Mouse (Mus musculus) cortical plate, adult 2 months (tissue): Measurements from ENCODE around the gene Msh3. TPM values are rescaled to one million over a fixed set of nuclear protein-coding genes. Genes with fewer than 3 reads are reported as not detected.
A peak's percentile ranks its signal among the peaks of the same experiment; 100 is the strongest.

ENCODE experiments used
- H3K27ac ChIP-seq: fragments of 200-500 bp; 2 replicates; pipeline ENCODE4 v1.5.1; 2012; ENCODE audit warnings: low read length, control low read depth, inconsistent platforms; ENCODE audit not compliant: insufficient read depth
- H3K4me1 ChIP-seq: fragments of 200-500 bp; 2 replicates; pipeline ENCODE4 v1.6.1; 2011; ENCODE audit warnings: low read length; ENCODE audit not compliant: control insufficient read depth, insufficient read depth
- H3K4me3 ChIP-seq: fragments of 200-500 bp; 2 replicates; pipeline ENCODE4 v1.5.1; 2011; ENCODE audit warnings: mild to moderate bottlenecking, low read length, control low read depth; ENCODE audit not compliant: insufficient read depth
- CTCF ChIP-seq: fragments of 200-500 bp; IDR thresholded peaks from 2 replicates; pipeline ENCODE4 v1.5.1; 2011; ENCODE audit warnings: mild to moderate bottlenecking, control low read depth, low read length; ENCODE audit not compliant: insufficient read depth; ENCODE audit errors: extremely low read depth
- POLR2A ChIP-seq: fragments of 200-500 bp; IDR thresholded peaks from 2 replicates; pipeline ENCODE4 v1.6.1; 2011; ENCODE audit warnings: mild to moderate bottlenecking, low read length, control low read depth; ENCODE audit not compliant: insufficient read depth; ENCODE audit errors: extremely low read depth
- polyA plus RNA-seq: library from polyadenylated mRNA; depleted of rRNA; stranded (reverse); fragments of >200 nt; gene quantifications from 2 replicates; pipeline ENCODE4 v1.2.3, GENCODE M21; 2012

Msh3 gene
- polyA plus RNA-seq, 1 experiment, result 20.8 TPM

- no peak for TF ChIP-seq CTCF
- no peak for TF ChIP-seq POLR2A
- Histone ChIP-seq H3K4me1 (no peaks in the 10 kb centered on the region), H3K4me3 (no peak overlapping the region), H3K27ac (no peak overlapping the region)
Measured at GRCm38 (mm10) chr13:92301754-92302153, 53.0 kb downstream of the Msh3 start.

DNA sequence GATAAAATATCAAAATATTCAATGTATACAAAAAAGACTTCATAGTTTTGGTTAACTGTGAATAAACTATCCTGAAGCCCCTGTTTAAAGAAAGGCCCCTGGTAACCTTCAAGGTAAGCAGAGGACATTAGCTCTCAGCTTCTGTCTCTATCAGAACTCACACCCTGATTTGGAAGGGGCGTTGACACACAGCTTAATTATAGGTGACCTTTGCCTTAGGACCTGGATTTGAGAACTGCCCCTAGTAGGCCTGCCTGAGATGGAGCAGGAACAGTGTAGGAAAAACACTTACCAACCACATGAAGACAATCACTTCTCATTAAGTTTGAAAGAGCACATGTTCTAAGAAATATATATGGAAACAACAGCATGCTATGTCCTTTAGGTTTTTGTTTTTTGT lies 55.3 kb downstream of the Msh3 start:
- no peak overlapping the region for H3K27ac ChIP-seq
- no peak overlapping the region for H3K4me3 ChIP-seq
- TF ChIP-seq CTCF, result no peak
- no peak for TF ChIP-seq POLR2A
- no peaks in the 10 kb centered on the region for H3K4me1 ChIP-seq

GRCm38 (mm10) chr13:92297021-92297420 lies 57.8 kb downstream of the Msh3 start:
- TF ChIP-seq CTCF, result no peak
- TF ChIP-seq POLR2A, result no peak
- no peak overlapping the region for H3K4me3 ChIP-seq
- H3K27ac ChIP-seq, result no peak overlapping the region
- no peaks in the 10 kb centered on the region for H3K4me1 ChIP-seq

DNA sequence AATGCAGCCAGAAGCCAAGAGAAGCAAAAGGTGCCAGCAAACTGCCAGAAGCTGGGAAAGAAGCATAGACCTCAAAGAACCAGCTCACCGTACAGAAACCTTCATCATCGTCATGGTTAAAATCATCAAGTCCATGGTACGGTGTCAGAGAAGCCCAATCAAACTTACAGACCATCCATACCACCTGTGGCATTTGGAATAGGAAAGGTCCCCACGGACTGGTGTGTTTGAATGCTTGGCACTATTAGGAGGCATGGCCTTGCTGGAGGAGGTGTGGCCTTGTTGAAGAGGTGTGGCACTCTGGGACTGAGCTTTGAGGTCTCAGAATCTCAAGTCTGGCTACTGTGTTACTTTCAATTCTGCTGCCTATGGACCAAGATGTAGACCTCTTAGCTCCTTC lies 58.3 kb downstream of the Msh3 start:
- TF ChIP-seq POLR2A (no peak), CTCF (no peak)

GRCm38 (mm10) chr13:92293883-92294282 lies 60.9 kb downstream of the Msh3 start:
- TF ChIP-seq POLR2A (no peak), CTCF (no peak)
- H3K27ac ChIP-seq, result no peak overlapping the region
- H3K4me1 ChIP-seq, result peaks cover 5% of the 10 kb centered on the region
- H3K4me3 ChIP-seq, result no peak overlapping the region

More for the DNA sequence above, 58.3 kb downstream of the Msh3 start:
- no peak overlapping the region for H3K4me3 ChIP-seq
- peaks cover 1% of the 10 kb centered on the region for H3K4me1 ChIP-seq
- no peak overlapping the region for H3K27ac ChIP-seq

DNA sequence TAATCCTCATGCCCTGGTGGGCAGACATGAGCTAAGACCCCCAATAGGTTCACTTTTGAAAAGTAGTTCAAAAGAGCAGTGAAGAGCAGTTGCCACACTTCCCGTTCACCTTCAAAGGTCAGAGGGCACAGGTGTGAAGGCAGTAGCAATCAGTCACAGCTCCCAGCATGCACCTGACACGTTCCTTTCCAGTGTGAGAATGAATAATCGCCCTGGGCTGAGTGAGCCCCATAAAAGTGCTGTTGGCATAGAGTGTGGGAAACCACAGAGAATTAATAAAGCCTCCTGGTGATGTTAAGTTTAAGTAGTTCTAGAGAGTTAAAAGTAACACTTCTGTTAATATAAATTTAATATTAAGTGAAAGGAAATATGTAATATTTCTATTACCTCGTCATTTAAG lies 63.2 kb downstream of the Msh3 start:
- Histone ChIP-seq H3K4me3 (no peak overlapping the region), H3K27ac (0 out of 2 replicates have a peak overlapping the region, but pooled peaks have one; percentile 28), H3K4me1 (peaks cover 5% of the 10 kb centered on the region)
- TF ChIP-seq POLR2A, result no peak
- TF ChIP-seq CTCF, result no peak

DNA sequence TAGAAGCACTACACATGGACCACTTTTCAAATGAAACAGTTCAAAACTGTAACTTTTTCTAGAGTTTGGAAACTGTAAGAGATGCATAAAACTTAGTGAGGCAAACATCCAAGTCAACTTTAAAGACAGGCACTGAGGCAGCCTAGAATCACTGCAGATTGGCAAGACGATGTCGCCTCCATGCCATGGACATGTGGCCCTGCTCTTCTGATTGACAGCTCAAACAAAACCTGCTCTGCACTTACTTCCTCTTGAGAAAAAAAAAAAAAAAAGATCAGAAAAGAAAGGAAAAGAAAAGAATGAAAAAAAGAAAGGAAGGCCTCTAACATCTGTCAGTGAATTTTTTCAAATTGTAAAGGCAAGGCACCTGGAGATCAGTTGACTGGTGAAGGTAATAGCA lies 77.8 kb downstream of the Msh3 start:
- TF ChIP-seq CTCF, result no peak
- TF ChIP-seq POLR2A, result no peak
- no peak overlapping the region for H3K27ac ChIP-seq
- H3K4me3 ChIP-seq, result no peak overlapping the region
- H3K4me1 ChIP-seq, result no peaks in the 10 kb centered on the region

- Histone ChIP-seq H3K4me1 (no peaks in the 10 kb centered on the region), H3K27ac (no peak overlapping the region), H3K4me3 (no peak overlapping the region)
- TF ChIP-seq CTCF (no peak), POLR2A (no peak)
Measured at GRCm38 (mm10) chr13:92275292-92275691, 79.5 kb downstream of the Msh3 start.

GRCm38 (mm10) chr13:92274274-92275198 lies 80.3 kb downstream of the Msh3 start:
- Histone ChIP-seq H3K27ac (no peak overlapping the region), H3K4me3 (no peak overlapping the region), H3K4me1 (no peaks in the 10 kb centered on the region)
- TF ChIP-seq CTCF (no peak), POLR2A (no peak)

GRCm38 (mm10) chr13:92267076-92267475 lies 87.7 kb downstream of the Msh3 start:
- no peak overlapping the region for H3K27ac ChIP-seq
- no peaks in the 10 kb centered on the region for H3K4me1 ChIP-seq
- no peak overlapping the region for H3K4me3 ChIP-seq
- TF ChIP-seq POLR2A (no peak), CTCF (no peak)

- no peak overlapping the region for H3K27ac ChIP-seq
- no peaks in the 10 kb centered on the region for H3K4me1 ChIP-seq
- H3K4me3 ChIP-seq, result no peak overlapping the region
- TF ChIP-seq POLR2A, result no peak
- TF ChIP-seq CTCF, result no peak
Measured at GRCm38 (mm10) chr13:92263566-92263965, 91.2 kb downstream of the Msh3 start.
